Mouse (Mus musculus) spleen, postnatal 14 days (tissue): ENCODE measurements around the gene Pold1.

Experiments
- DNase-seq, 2 experiments: peaks; one replicate each; pipeline ENCODE4 v3.0.0; 2021 to 2022; ENCODE audit warnings: low spot score in 2 of 2

Gene Pold1

GRCm38 (mm10) chr7:44581637-44582036, 33.0 kb upstream of the Pold1 start:
- DNase-seq, result no peak

DNA sequence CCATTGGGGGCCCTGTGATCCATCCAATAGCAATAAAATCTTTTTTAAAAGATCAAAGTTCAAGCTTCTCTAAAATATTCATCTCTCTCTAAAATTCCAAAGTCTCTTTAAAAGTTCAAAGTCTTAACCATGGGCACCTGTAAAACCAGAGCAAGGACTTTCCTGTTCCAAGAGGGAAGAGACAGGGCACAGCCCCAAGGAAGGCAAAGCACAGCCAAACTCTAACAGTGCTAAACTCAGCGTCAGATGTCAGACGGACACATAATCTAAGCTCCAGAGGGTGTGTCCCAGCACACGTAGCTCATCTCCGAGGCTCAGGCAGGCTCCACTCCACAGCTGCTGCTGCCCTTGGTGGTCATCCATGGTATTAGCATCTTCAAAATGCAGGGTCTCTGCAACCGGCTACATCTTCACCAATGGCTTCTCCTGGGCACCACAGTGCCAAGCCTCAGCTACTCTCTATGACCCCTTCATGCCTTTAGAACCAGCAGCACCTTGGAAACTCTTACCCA, 27.7 kb upstream of the Pold1 start:
- DNase-seq, result no peak

GRCm38 (mm10) chr7:44572956-44573484, 24.4 kb upstream of the Pold1 start:
- no peak for DNase-seq

GRCm38 (mm10) chr7:44572213-44572701, 23.6 kb upstream of the Pold1 start, which contains the start of gene Napsa:
Gene Napsa (plus strand): TSS chr7:44572380.
- DNase-seq, result peak; percentile 56 to 65

DNA sequence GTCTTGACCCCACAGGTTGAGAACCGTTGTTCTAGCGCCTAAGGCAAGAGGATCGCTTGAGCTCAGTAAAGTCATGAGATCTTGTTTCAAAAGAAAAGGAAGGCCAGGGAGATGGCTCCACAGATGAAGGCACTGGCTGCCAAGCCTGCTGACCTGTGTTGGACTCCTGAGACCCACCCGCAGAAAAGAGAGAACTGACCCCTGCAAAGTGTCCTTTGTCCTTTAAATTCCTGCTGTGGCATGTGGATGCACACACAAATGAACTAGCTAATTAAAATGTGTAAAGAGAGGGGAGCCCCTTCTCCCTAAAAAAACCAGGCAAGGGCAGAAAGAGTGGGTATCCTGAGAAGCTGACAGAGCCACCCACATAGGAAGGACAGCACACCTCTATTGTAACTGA, 23.2 kb upstream of the Pold1 start:
- no peak for DNase-seq

- DNase-seq, result no peak
Observed at GRCm38 (mm10) chr7:44570989-44571388, 22.3 kb upstream of the Pold1 start.

GRCm38 (mm10) chr7:44568803-44569202, 20.2 kb upstream of the Pold1 start:
- no peak for DNase-seq

- no peak for DNase-seq
Observed at GRCm38 (mm10) chr7:44565414-44565813, 16.8 kb upstream of the Pold1 start.

GRCm38 (mm10) chr7:44564486-44564885, 15.8 kb upstream of the Pold1 start:
- no peak for DNase-seq

- DNase-seq, result no peak
Observed at GRCm38 (mm10) chr7:44563284-44563683, 14.6 kb upstream of the Pold1 start.

DNA sequence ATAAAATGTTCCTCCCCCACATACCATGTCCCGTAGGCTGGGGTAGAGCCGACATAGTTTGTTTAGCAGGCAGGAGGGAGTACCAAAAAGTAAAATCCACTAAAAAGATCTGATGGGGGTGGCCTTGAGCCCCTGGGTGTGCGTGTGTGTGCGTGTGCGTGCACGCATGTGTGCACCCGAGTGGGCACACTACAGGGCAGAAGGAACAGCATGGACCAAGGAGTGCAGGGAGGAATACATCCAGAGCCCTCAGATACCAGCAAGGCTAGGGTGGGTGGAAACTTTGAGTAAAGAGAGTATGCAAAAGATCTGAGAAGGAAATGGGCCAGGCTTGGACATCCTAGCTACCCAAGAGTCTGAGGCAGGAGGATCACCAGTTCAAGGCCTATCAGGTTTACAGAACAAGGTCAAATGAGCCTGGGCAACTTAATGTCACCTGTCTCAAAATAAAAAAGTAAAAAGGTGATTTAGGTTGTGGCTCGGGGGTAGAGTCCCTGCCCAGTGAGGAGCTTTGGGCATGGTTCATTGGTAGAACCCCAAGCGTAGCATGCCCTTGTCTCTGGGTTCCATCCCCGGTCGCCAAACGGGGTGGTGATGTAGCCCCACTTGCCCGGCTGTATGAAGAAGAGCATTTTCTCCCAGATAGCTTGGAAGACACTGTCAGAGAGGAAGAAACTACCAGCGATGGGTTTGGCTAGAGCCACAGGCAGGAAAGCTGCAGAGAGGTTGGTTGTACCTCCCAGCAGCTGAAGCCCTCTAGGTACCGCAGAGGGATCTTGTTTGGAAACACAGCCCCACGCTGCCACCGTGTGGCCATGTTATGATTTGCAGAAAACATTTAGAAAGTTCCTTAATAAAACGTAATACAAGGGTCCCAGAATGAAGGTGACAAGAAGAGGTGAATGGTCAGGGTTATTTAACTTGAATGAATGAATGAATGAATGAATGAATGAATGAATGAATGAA, 12.1 kb upstream of the Pold1 start:
- DNase-seq, result peak; percentile 68 to 79

DNA sequence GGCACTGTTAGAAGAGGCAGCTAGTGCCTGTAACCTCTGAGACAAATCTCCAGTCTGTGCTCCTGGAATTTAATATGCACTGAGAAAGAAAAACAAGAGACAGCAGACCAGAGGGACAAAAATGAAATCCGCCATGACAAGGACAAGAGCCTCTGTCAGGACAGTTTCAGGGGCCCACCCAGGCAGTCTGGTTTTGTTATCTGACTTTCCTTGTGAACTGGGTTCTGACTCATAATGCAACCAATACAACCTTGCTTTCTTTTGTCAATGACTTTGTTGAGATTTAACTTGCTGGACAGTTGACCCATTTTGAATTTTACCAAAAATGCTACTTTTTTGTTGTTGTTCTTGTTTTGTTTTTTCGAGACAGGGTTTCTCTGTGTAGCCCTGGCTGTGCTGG, 9.0 kb upstream of the Pold1 start:
- DNase-seq, result no peak

- DNase-seq, result peak; percentile 89 to 97
Observed at GRCm38 (mm10) chr7:44553826-44554225, 5.2 kb upstream of the Pold1 start, which contains the start of gene Nr1h2. Gene Nr1h2 (minus strand): TSS chr7:44553951.

GRCm38 (mm10) chr7:44553196-44553764, 4.6 kb upstream of the Pold1 start:
- peak; percentile 72 to 88 for DNase-seq

- no peak for DNase-seq
Observed at GRCm38 (mm10) chr7:44552141-44552908, 3.7 kb upstream of the Pold1 start.

DNA sequence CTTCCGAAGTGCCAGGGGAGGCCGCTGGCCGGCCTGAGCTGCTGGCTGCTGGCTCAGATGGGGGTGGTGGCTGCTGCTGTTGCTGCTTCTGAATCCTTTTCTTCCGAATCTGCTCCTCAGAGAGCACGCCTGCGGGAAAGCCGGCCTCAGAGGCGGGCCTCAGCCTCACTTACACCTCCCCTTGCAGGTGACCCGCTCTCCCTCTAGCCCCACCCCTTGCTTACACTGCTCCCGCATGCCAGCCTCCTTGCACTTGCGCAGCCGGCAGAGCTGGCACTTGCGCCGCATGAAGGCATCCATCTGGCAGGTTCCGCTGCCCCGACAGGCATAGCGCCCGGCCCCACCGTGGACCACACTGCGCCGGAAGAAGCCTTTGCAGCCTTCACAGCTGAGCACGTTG, 3.1 kb upstream of the Pold1 start:
- no peak for DNase-seq

- no peak for DNase-seq
Observed at GRCm38 (mm10) chr7:44551301-44551700, 2.7 kb upstream of the Pold1 start.

GRCm38 (mm10) chr7:44550409-44550678, 1.7 kb upstream of the Pold1 start:
- no peak for DNase-seq

DNA sequence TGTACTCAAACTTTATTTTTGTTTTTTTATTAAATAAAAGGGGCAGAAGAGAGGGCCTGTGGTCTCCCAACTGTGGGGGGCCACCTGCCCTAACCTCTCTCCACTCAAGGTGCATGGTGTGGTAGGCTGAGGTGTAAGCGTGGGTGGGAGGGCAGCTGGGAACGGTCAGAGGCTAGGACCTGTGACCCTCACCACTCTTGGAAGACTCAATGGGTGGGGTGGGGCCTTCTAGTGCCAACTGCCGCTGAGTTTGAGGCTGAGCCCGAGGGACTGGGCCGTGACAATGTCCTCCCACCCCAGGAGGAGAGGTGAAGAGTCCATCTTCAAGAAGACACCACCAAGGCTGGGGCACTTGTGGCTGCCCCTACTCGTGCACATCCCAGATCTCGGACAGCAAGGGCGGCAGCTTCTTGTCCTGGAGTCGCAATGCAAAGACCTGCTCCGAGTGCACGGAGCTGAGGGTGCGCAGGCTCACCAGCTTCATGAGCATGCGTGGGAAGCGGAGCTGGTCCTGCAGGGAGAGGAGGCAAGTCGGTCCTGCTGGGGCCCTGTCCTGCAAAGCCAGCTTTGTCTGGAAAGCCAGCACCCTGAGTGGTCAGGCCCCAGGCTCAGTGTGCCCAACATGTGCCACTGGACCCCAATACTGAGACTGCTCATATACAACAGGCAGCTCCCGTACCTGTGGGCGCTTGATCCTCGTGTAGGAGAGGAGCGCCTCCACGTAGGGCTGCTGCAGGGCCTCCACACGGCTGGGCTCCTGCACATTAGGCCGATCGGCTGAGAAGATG, 1.2 kb upstream of the Pold1 start:
- no peak for DNase-seq

DNA sequence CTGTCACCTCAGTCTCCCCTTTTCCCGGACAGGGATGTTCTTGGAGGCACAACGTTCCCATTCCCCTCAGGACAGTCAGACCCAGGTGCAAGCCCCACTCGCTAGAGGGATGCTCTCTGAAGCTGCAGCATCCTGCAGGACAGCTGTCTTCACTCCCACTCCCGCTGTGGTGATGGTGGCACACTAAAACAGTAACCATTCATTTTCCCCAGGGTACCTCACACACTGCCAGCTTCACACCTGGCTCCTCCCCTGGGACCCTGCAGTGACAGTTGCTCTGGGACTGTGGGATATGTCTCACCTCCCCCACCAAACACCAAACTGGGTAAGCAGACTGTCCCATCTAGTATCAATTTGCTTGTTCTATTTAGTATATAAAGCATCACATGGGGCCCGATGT, 924 bp downstream of the Pold1 start:
- DNase-seq, result no peak

- no peak for DNase-seq
Observed at GRCm38 (mm10) chr7:44547041-44547440, 1.6 kb downstream of the Pold1 start.
